Mouse (Mus musculus) bone marrow macrophage, adult 2 months (primary cell): ENCODE measurements around the gene Ola1.

Experiments
- CTCF ChIP-seq: IDR thresholded peaks from 2 replicates; pipeline ENCODE4 v1.5.1; 2012; ENCODE audit warnings: low read depth, mild to moderate bottlenecking, low read length, moderate library complexity
- POLR2A ChIP-seq: IDR thresholded peaks from 2 replicates; pipeline ENCODE4 v1.6.1; 2012; ENCODE audit warnings: mild to moderate bottlenecking, low read depth, low read length, borderline replicate concordance

DNA sequence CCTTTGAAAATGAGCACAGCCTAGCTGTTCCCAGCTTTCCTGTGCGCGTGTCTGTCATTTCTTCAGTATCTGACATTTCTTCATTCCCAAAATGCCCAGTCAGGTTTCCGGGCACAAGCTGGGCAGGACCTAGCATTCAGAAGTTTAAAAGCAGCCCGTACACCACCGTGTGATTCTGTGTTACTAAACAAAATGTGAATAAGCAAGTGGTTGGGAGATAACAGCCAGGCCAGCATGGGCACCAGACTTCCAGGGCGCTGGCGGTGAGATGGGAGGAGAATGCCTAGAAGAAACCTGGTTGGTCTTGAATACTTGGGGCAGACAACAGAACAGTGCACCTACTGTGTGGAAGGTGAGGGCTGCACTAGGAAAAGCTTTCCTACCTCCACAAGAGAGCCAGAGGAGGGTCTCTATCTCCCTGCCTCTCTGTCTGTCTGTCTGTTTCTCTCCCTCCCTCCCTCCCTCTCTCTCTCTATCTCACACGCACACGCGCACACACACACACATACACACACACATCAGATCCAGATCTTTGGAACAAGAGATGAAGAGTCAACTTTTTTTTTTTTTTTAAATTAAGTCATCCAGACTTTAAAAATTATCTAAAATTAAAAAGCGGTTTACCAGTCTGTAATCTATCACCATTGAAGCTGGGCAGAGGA lies 144.8 kb downstream of the Ola1 start:
- TF ChIP-seq CTCF, result no peak
- TF ChIP-seq POLR2A, result no peak
